19 mouse cellular contexts compared by ENCODE assay signal in the genomic region with DNA sequence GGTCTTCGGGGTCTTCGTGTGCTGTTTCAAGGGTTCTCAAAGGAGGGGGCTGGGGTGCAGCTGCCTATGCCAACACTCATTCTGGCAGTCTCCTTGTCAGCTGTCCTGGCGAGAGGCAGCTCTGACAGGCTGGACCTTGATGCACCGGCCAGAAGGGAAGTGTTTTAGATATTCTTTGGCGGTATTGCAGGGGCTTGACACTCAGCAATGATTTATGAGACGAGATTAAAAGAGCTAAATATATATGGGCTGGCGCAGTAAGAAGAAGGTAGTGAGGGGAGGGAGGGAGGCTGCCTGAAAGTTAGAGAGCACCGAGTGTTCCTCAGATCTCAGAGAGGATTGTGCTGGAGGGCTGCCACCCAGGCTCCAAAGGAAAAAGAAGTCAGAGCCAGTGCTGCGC. TPM values are rescaled to one million over a fixed set of nuclear protein-coding genes. Genes with fewer than 3 reads are reported as not detected.
A peak's percentile ranks its signal among the peaks of the same experiment; 100 is the strongest.
DNase-seq lines count a peak whose midpoint lies in the region; ATAC-seq and TF ChIP-seq lines count a peak whose summit lies in the region.
"Had no signal": no experiment of that assay in that cellular context is flagged by ENCODE, and none has a peak within 500 bp of the region (broad histone marks: within the 10 kb centered on the region; RNA-seq: fewer than 3 reads in every experiment).

No protein-coding gene starts in this region.

- DNase-seq in gastrocnemius, postnatal 10 days, result peak; percentile 26
- DNase-seq in gastrocnemius, postnatal 14 days, result no peak
- DNase-seq in layer of hippocampus, adult 2 months (ENCODE audit: low spot score in 2 of 2), result no peak
- no peak for DNase-seq in layer of hippocampus, postnatal 36 days
- peak; percentile 39 to 47 for DNase-seq in right cerebral cortex, postnatal 10 days (ENCODE audit: low spot score in 2 of 2)
- DNase-seq in right cerebral cortex, postnatal 36 days (ENCODE audit: low spot score in 2 of 2), result no peak
- DNase-seq: cerebellum, adult 11-12 months; embryo, embryonic 11 days; kidney, adult 9 months; kidney, postnatal 14 days; layer of hippocampus, adult 9-11 months; lung, postnatal 10 days had no signal

- no peak overlapping the region for H3K4me3 ChIP-seq in layer of hippocampus, adult 2 months
- H3K4me3 ChIP-seq: embryonic facial prominence, embryonic 13.5 days; erythroblast, embryonic 14.5 days; forebrain, embryonic 12.5 days; hindbrain, embryonic 10.5 days had no signal

- peak overlapping the region; percentile 75; the same call in 1 of the 2 replicates for H3K27ac ChIP-seq in layer of hippocampus, adult 2 months
- H3K27ac ChIP-seq: embryonic facial prominence, embryonic 13.5 days; forebrain, embryonic 12.5 days; hindbrain, embryonic 10.5 days; hindbrain, postnatal 0 days had no signal

- TF ChIP-seq CTCF in layer of hippocampus, adult 2 months (conservative IDR thresholded peaks at IDR 0.05), result no peak

- ATAC-seq in megakaryocyte progenitor cell, adult 5-6 weeks (replicated peaks; ENCODE audit: poor library complexity), result peak; percentile 14; the same call in 1 of the 2 replicates
- ATAC-seq: hindbrain, postnatal 0 days; intestine, embryonic 16.5 days had no signal

- intact Hi-C loops in gastrocnemius, postnatal 14 days (cut with DNase I; ENCODE audit: low total_unique reads), result no loop called here

RNA-seq across cellular contexts. Expression of a gene that starts 50.2 kb away (rescaled TPM):
- 10 to 100 TPM; 15.1 to 19.2 TPM for total RNA-seq in gastrocnemius, postnatal 10 days (2021)
- 10 to 100 TPM; 12.9 to 13.3 TPM for total RNA-seq in gastrocnemius, postnatal 14 days (2021)
- 10 to 100 TPM; 48.7 to 49.7 TPM for total RNA-seq in layer of hippocampus, adult 2 months (2021)
- total RNA-seq in layer of hippocampus, postnatal 36 days (2021), result 10 to 100 TPM; 49.9 to 50.0 TPM
- total RNA-seq in megakaryocyte progenitor cell, adult 5-6 weeks (2015), result 62.5 and 69.7 TPM in 2 replicates
- total RNA-seq in megakaryocyte progenitor cell, adult 5-6 weeks (2017), result 46.7 and 49.0 TPM in 2 replicates

Comparison
In these comparisons a context has a peak if more than half of its experiments do, and no peak if none do; other contexts are left out.
1. DNase-seq: peak in gastrocnemius, postnatal 10 days (single experiment) and right cerebral cortex, postnatal 10 days (2 of 2); none in gastrocnemius, postnatal 14 days (single experiment), layer of hippocampus, adult 2 months (0 of 2), layer of hippocampus, postnatal 36 days (0 of 2) and right cerebral cortex, postnatal 36 days (0 of 2).